Mouse (Mus musculus): ENCODE data around the gene Mlf2.

Mlf2 gene

DNA sequence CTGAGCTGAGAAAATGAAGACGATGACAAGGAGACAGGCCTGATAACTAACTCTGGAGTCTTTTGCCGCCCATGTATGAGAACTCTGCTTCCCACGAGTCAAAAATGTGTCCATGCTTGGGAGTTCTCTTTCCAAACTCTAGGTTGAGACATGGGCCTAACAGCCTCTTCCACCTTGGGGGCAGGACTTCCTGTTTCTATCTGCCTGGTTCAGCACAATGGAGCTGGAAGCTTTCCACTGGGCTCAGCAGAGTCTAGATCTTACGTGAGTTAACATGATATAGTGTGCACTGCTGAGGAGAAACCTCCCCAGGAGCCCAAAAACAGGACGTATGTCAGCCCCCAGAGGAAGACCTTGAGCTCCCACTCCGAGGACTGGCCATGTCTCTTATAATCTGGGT is 18.0 kb upstream of the Mlf2 start:
- no peak for DNase-seq

DNA sequence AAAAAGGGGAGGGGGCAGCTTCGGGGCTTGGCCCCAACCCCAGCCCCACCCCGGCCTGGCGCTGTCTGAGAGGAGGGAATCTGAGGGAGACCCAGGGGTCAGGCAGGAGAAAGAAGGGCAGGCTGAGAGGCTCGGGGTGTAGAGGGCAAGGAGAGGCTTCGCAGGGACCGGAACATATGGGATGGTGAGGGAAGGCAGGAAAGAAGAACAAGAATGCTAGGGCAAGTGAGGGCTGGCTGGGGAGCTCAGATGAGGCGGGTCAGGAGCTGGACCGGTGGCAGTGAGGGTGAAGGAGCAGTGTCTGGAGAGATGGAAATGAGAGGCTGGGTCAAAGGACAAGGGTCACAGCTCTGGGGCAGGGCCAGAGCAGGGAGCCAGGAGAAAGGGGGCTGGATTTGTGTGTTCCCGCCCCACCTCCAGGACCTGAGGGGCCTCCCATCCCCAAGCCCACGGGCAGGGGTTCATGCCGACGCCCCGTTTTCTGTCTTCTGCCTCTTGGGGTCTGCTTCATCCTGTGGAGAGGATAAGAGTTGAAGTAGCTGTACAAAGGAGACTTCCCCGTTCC is 17.4 kb upstream of the Mlf2 start:
- no peak for DNase-seq

DNA sequence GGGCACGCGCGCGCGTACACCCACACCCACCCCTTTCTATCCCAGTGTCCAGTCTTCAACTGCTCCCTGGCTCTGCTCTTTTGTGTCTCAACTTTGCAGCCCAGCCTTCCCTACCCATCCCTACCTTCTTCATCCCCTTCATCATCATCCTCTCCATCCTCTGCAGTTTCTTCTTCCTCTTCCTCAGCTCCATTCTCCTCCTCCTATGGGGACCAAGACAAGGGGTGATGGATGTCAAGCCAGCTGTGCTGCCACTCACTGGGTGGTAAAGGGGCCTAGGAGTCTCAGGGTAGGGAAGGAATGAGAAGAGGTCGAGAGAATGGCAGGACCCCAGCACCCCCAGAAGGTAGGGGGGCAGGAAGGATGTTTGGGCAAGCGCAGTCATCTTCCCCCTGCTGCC is 16.7 kb upstream of the Mlf2 start:
- no peak for DNase-seq

GRCm38 (mm10) chr6:124915160-124915941 is 15.8 kb upstream of the Mlf2 start:
- DNase-seq, result no peak

DNA sequence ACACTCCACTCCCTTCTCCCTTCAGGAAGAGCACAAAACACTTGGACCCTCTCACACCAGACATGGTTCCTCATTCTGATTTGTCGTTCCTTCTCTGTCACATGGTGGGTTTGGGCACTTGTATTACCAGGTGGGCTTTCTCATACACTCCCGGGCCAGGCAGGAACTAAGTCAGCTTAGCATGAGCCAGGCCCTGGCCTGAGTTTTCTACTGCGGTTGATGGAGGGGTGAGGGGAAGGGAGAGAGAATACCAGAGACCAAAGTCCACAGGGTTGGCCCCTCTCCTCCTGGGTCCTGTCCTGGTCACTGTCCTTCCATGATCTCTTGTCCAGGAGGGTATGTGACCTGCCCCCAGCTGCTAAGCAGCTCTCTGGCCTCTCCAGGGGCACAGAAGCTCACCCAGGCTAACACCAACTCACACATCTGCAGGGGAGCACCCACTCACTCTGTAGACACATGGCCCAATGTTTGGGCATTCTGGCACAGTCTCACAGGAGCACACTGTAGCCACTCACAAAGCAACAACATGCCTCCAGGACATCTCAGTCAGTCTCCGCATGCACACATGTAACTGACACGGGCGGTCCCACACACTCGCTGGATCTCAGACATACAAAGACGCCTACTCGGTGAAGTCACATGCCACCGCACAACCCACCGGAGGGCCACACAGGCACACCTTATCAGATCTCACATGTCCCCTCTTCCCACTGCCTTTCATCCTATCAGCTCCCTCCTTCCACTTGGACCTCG is 15.1 kb upstream of the Mlf2 start:
- DNase-seq, result no peak

DNA sequence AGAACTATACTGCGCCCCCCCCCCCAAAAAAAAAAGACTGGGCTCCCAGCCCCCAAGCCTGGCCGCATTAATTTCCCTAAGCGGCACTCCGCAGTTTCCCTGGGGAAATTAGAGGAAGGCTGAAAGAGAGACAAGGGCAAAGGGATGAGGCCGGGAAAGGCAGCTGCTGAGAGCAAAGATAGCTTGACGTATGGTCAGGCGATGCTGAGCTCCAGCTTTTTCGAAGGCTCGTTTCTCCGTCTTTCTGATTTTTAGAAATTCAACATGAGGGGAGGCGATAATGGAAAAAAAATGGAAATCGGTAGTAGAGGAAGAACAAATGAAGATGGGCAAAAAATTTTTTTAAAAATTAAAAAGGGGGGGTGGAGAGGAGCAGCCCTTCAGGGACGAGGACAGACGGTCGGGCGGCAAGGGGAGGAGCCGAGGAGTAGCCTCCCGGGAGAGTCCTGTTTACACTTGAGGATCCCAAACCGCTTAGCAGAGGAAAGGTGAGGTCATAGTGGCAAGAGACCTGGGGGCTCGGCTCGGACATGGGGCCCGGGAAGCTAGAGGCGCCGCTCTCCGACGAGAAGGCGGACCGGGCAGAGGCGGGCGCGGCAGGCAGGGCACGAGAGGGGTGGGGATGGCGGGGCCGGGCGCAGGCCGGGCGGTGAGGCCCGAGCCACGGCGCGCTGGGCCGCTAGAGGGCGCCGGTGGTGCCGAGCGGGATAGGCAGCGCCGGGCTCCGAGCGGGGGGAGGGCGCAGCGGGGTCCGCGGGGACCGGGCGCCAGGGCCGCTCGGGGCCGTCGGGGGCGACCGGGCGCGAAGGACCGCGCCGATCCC is 14.3 kb upstream of the Mlf2 start:
- DNase-seq, result peak; percentile 88

DNA sequence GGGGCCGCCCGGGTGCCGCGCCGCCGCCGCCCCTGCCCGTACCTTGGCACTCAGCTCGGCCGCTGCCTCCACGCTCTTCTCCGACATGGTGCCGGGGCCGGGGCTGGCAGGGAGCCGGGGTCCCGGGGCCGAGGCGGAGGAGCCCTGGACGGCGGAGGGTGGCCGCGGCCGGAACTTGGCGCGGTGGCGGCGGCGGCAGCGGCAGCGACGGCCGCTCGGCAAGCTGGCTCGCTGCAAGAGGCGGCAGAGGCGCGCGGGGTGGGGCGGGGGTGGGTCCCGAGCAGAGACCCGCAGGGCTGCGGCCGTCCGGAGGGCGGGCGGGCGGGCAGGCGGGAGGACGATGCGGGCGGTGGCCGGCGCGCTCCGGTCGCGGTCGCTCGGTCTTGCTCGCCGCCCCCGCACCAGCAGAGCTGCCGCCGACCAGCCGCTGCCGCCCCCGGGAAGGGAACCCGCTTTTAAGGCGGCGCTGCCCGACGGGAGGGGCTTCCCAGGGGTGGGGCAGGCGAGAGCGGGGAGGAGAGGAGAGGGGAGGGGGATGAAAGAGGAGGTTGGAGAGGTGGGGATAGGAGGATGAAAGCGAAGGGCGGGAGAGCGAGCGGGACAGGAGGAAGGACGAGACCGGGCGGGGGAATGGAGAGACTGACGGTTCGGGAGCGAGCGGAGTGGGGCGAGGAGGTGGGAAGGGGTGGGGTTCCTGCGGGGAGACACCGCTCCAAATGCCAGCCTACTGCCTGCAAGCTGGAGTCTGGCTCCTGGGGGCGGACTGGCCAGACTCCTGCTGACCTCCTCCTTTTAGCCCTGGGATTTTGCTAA is 13.5 kb upstream of the Mlf2 start:
- peak; percentile 84 for DNase-seq

- DNase-seq, result no peak
Observed at GRCm38 (mm10) chr6:124918331-124918690, 12.9 kb upstream of the Mlf2 start.

DNA sequence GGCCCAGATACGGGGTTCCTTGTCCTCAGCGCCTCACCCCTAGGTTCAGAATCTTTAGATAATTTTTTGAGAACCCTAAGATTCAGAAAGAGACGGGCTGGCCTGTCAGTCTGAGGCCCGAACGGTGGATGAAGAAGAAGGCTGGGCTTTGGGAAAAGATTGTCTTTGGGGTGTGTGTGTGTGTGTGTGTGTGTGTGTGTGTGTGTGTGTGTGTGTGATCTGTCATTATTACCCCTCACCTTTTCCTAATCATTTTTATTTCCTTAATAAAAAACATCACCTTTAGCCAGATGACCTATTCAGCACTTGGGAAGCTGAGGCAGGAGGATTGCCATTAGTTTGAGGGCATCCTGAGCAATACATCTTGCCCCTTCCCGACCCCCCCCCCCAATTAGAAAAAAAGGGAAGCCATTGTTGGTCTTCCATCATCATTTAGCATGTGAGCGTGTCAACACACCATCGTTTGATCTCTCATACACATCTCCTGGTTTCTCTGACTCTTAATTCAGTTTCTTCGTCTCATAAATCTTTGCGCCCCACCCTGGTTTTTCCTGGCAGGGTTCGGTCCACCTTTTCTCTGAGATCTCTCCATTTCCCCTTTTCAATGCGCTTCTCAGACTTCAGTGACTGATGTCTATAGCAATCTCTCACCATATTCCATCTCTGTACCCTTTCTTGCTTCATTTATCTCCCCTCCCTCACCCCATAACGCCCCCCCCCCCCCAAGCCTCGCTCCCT is 12.1 kb upstream of the Mlf2 start:
- DNase-seq, result no peak

DNA sequence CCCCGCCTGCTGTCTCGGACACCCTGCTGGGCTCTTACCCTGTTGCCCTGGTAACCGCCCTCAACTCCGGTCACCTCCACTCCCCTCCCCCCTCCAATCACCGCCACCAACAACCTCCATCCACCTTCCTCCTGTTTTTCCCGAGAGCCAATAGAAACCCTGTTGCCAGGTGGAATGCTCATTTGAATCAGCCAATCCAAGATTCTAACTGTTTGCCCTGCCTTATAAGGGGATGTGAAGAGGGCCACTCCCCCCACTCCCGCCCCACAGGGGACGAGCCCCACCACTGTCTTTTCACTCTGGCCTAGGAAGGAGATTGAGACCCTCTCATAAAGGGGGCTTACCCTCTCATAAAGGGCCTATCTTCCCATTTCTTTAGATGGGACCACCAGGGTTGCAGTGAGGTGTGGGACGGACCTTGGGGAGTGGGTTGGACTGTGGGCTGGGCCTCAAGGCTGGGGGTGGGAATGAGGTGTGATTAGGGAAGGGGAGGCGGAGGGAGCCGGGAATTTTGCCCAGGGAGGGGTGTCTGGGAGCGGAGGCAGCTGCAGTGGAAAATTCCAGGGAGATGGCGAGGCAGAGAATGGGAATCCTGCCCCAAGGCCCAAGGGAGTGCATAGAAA is 11.4 kb upstream of the Mlf2 start, which contains the start of gene Ptms:
Ptms (minus strand) TSS at position 409 of the 623 bp plus-strand sequence.
- peak; percentile 83 for DNase-seq

DNA sequence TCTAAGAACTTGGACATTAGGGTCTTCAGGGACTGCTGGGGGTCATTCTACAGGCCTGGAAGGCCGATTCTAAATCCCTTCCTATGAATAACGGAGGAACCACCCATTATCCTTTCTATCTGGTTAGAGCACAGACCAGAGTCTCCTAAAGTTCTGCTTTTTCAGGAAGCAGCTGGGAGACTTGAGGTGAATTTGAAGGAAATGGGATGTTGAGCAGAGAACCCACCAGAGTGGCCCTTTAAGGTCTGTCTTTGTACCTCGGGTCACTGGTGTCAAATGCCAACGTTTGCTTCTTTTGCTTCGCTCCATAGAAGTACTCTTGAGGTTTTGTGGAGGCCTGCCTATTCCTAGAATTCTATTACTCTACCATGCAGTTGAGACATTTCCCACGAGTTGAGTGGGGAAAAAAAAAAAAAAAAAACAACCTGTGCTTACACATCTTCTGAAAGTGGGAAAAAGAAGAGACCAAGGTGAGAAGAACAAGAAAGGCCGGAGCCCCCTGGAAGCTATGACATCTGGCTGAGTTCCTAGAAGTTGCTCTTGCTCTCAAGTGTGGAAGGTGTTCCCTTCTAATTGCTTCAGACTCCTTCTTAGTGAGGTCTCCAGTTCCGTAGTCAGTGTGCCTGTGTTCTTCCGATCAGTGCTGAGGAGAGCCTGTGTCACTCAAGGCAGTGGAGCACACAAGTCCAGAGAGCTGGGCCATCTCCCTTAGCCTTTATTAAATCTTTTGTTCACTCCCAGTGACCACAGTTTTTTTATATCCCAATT is 10.7 kb upstream of the Mlf2 start:
- no peak for DNase-seq

DNA sequence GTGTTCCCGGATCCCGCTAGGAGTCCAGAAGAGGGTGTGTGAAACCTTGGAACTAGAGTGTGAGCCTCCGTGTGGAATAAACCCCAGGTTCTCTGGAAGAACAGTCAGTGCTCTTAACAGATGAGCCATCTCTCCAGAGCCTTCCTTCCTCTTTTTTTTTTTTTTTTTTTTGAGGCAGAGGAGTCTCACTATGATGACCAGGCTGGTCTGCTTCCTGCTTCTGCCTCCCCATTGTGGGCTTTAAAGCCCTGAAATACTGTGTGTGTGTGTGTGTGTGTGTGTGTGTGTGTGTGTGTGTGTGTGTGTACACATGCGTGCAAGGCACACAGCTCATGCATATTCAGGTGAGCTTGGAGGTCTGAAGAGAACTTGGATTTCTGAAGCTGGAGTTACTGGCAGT is 9.6 kb upstream of the Mlf2 start:
- DNase-seq, result no peak

- no peak for DNase-seq
Observed at GRCm38 (mm10) chr6:124925173-124925793, 5.9 kb upstream of the Mlf2 start.

DNA sequence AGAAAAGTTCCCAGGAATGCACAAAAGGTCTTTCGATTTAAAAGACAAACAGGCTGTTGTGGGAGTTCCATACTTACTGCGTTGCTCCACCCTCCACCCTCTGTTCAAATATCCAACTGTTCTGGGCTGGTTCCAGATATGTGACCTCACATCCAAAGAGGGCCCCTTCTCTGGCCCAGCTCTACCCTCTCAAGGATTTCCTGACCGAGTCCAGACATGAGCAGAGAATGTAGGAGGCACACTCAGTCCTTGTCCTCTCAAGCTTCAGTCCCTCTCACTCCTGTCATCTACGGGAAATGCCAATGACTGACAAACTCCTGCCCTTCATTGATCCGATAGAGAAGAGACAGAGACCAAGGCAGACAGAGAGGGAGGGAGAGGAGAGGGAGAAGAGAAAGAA is 5.2 kb upstream of the Mlf2 start:
- DNase-seq, result peak; percentile 22

GRCm38 (mm10) chr6:124930231-124930630 is 955 bp upstream of the Mlf2 start:
- DNase-seq, result no peak

GRCm38 (mm10) chr6:124931525-124932313 is 533 bp downstream of the Mlf2 start:
- peak; percentile 46 for DNase-seq

GRCm38 (mm10) chr6:124932314-124932695 is 1.1 kb downstream of the Mlf2 start:
- no peak for DNase-seq

DNA sequence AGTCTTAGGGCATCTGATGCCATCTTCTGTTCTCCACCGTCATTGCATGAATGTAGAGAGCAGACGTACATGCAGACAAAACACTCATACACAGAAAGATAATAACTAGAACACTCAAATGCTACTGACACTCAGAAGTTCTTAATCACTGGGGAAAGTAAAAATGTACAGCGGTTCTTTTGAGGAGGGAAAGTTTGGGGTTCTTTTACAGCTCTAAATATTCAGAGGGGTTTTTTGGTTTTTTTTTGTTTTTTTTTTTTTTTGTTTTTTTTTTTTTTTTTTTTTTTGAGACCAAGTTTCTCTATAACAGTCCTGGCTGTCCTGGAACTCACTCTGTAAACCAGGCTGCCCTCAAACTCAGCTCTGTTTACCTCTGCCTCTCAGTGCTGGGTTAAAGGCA is 1.9 kb downstream of the Mlf2 start:
- no peak for DNase-seq

DNA sequence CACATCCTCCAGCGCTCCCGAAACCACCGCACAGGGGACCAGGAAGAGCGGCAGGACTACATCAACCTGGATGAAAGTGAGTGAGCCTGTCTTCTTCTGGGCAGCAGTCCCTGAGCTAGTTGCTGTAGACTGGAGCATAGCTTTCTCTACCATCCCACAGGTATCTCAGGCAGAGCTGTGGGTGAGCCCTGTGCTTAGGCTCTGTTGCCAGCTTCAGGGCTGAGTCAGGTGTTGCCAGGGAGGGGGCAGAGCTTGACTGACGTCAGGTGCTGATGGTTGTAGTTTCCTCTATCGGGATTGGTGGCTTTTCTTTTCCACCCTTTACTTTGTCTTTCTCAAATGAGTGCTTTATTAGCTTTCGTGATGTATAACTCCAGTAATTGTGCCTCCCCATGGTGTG is 3.5 kb downstream of the Mlf2 start:
- DNase-seq, result no peak
